Mouse (Mus musculus) stomach, embryonic 16.5 days (tissue): ENCODE results near the gene Olfr90. TPM values are rescaled to one million over a fixed set of nuclear protein-coding genes. Genes with fewer than 3 reads are reported as not detected.

Source experiments
- ATAC-seq: fragments of 200-750 bp; cut with Nextera tagmentation; 2 replicates; pipeline ENCODE4 v1.8.0; 2017; ENCODE audit warnings: moderate number of reproducible peaks, moderate TSS enrichment; ENCODE audit not compliant: insufficient read depth, low FRiP score
- H3K27ac ChIP-seq: fragments of 300-500 bp; sonication (generic); 2 replicates; pipeline ENCODE4 v1.5.1; 2014; ENCODE audit warnings: low read length
- H3K27me3 ChIP-seq: fragments of 300-500 bp; sonication (generic); 2 replicates; pipeline ENCODE4 v1.6.1; 2014; ENCODE audit warnings: low read length, control low read depth, mixed read lengths; ENCODE audit not compliant: control insufficient read depth, insufficient read depth
- H3K36me3 ChIP-seq: fragments of 300-500 bp; sonication (generic); 2 replicates; pipeline ENCODE4 v1.6.1; 2014; ENCODE audit warnings: low read length; ENCODE audit not compliant: control insufficient read depth, insufficient read depth
- H3K4me1 ChIP-seq: fragments of 300-500 bp; sonication (generic); 2 replicates; pipeline ENCODE4 v1.6.1; 2014; ENCODE audit warnings: low read length, control low read depth, mixed read lengths; ENCODE audit not compliant: control insufficient read depth, insufficient read depth
- H3K4me2 ChIP-seq: fragments of 300-500 bp; sonication (generic); 2 replicates; pipeline ENCODE4 v1.6.1; 2014; ENCODE audit warnings: low read depth, low read length, mixed read lengths
- H3K4me3 ChIP-seq: fragments of 300-500 bp; sonication (generic); replicated peaks from 2 replicates; pipeline ENCODE4 v1.5.1; 2014; ENCODE audit warnings: mild to moderate bottlenecking, low read length
- H3K9ac ChIP-seq: fragments of 300-500 bp; sonication (generic); 2 replicates; pipeline ENCODE4 v1.6.1; 2014; ENCODE audit warnings: low read length
- H3K9me3 ChIP-seq: fragments of 300-500 bp; sonication (generic); replicated peaks from 2 replicates; pipeline ENCODE4 v1.6.1; 2016; ENCODE audit warnings: low read length, control low read depth; ENCODE audit not compliant: control insufficient read depth
- WGBS: fragments of 180-500 bp; shearing (Covaris S2); extraction: QIAGEN DNeasy Blood & Tissue Kit; methylation state at CpG from one replicate; pipeline ENCODE4 v1.1.7; 2014; 5-methylcytosine and 5-hydroxymethylcytosine counted together
- polyA plus RNA-seq: library from polyadenylated mRNA; unstranded; fragments of >200 nt; fragmentation: Nextera tagmentation; extraction: Ambion mirVana; gene quantifications from 2 replicates; pipeline ENCODE4 v1.2.1, GENCODE M21; 2015

Olfr90 gene
- polyA plus RNA-seq, 1 experiment from 2014 or later: not detected

GRCm38 (mm10) chr17:37039127-37039894, 49.0 kb downstream of the Olfr90 start:
- WGBS: 56% methylated on average over 2 of the region's 2 CpGs
- no peaks in the 10 kb centered on the region for H3K36me3 ChIP-seq

More at GRCm38 (mm10) chr17:37039127-37039894, 49.0 kb downstream of the Olfr90 start:
- Histone ChIP-seq H3K27me3 (no peaks in the 10 kb centered on the region), H3K27ac (no peak overlapping the region), H3K9ac (no peak overlapping the region), H3K4me2 (no peak overlapping the region), H3K9me3 (no peaks in the 10 kb centered on the region), H3K4me3 (no peak overlapping the region), H3K4me1 (no peaks in the 10 kb centered on the region)
- ATAC-seq: no peak

Other genes with a start within 250 kb of the Olfr90 start
- gene Trim15, start 221.3 kb downstream of the Olfr90 start, polyA plus RNA-seq: 0.83 and 1.2 TPM in 2 replicates
- 12.0 and 12.4 TPM in 2 replicates for gene Trim10, start 218.9 kb downstream of the Olfr90 start, polyA plus RNA-seq
- gene Trim40, start 198.4 kb downstream of the Olfr90 start, polyA plus RNA-seq: 0.08 and 0.10 TPM in 2 replicates
- gene Trim31, start 190.4 kb downstream of the Olfr90 start, polyA plus RNA-seq: 5.3 and 6.3 TPM in 2 replicates
- 3.4 and 5.9 TPM in 2 replicates for gene Rnf39, start 145.6 kb downstream of the Olfr90 start, polyA plus RNA-seq
- 97.4 and 109 TPM in 2 replicates for gene Ppp1r11, start 136.8 kb downstream of the Olfr90 start, polyA plus RNA-seq
- gene Znrd1, start 129.9 kb downstream of the Olfr90 start, polyA plus RNA-seq: 70.3 and 79.7 TPM in 2 replicates
- 4.2 and 5.6 TPM in 2 replicates for gene Znrd1as, start 129.9 kb downstream of the Olfr90 start, polyA plus RNA-seq
- gene 2410137M14Rik, start 107.3 kb downstream of the Olfr90 start, polyA plus RNA-seq: not detected in 2 replicates
- 0.35 and 0.43 TPM in 2 replicates for gene H2-M5, start 99.0 kb downstream of the Olfr90 start, polyA plus RNA-seq
- gene Zfp57, start 87.3 kb downstream of the Olfr90 start, polyA plus RNA-seq: 40.9 and 50.3 TPM in 2 replicates
- 0.21 TPM in 1 of 2 replicates, not detected in the other for gene Mog, start 65.1 kb downstream of the Olfr90 start, polyA plus RNA-seq
- gene Gabbr1, start 42.5 kb downstream of the Olfr90 start, polyA plus RNA-seq: 7.2 and 7.5 TPM in 2 replicates
- not detected in 2 replicates for gene Olfr91, start 9.8 kb upstream of the Olfr90 start, polyA plus RNA-seq
- gene Olfr92, start 31.6 kb upstream of the Olfr90 start, polyA plus RNA-seq: not detected in 2 replicates
- not detected in 2 replicates for gene Olfr93, start 73.0 kb upstream of the Olfr90 start, polyA plus RNA-seq
- not detected in 2 replicates for gene Ubd, start 105.4 kb upstream of the Olfr90 start, polyA plus RNA-seq
- not detected in 2 replicates for gene Olfr94, start 112.5 kb upstream of the Olfr90 start, polyA plus RNA-seq
- gene Olfr95, start 124.6 kb upstream of the Olfr90 start, polyA plus RNA-seq: not detected in 2 replicates
- gene Olfr96, start 131.6 kb upstream of the Olfr90 start, polyA plus RNA-seq: not detected in 2 replicates
- not detected in 2 replicates for gene Olfr97, start 148.8 kb upstream of the Olfr90 start, polyA plus RNA-seq
- not detected in 2 replicates for gene Olfr98, start 175.2 kb upstream of the Olfr90 start, polyA plus RNA-seq
- gene H2-M3, start 181.7 kb upstream of the Olfr90 start, polyA plus RNA-seq: 3.2 and 4.0 TPM in 2 replicates
- not detected in 2 replicates for gene Olfr99, start 195.0 kb upstream of the Olfr90 start, polyA plus RNA-seq
- gene Olfr101, start 215.8 kb upstream of the Olfr90 start, polyA plus RNA-seq: not detected in 2 replicates
- gene Olfr102, start 228.6 kb upstream of the Olfr90 start, polyA plus RNA-seq: not detected in 2 replicates